Mouse (Mus musculus) forebrain, embryonic 11.5 days (tissue): ENCODE data around the gene Nfx1. TPM values are rescaled to one million over a fixed set of nuclear protein-coding genes. Genes with fewer than 3 reads are reported as not detected.

Experiments
- ATAC-seq: fragments of 200-750 bp; cut with Nextera tagmentation; replicated peaks from 2 replicates; pipeline ENCODE4 v1.8.0; 2017; ENCODE audit warnings: moderate TSS enrichment; ENCODE audit not compliant: low FRiP score
- DNase-seq: peaks from one replicate; pipeline ENCODE4 v3.0.0-alpha.2; 2017; ENCODE audit warnings: low spot score
- H3K27ac ChIP-seq: fragments of 300-500 bp; sonication (generic); 2 replicates; pipeline ENCODE4 v1.5.1; 2014; ENCODE audit warnings: low read depth, low read length
- H3K27me3 ChIP-seq: fragments of 300-500 bp; sonication (generic); 2 replicates; pipeline ENCODE4 v1.6.1; 2014; ENCODE audit warnings: mild to moderate bottlenecking, low read length, mixed read lengths; ENCODE audit not compliant: control insufficient read depth, insufficient read depth
- H3K36me3 ChIP-seq: fragments of 300-500 bp; sonication (generic); 2 replicates; pipeline ENCODE4 v1.6.1; 2014; ENCODE audit warnings: mild to moderate bottlenecking, low read length, moderate library complexity, mixed read lengths; ENCODE audit not compliant: control insufficient read depth, insufficient read depth
- H3K4me1 ChIP-seq: fragments of 300-500 bp; sonication (generic); replicated peaks from 2 replicates; pipeline ENCODE4 v1.6.1; 2014; ENCODE audit warnings: low read length, mixed read lengths; ENCODE audit not compliant: control insufficient read depth, insufficient read depth
- H3K4me2 ChIP-seq: fragments of 300-500 bp; sonication (generic); 2 replicates; pipeline ENCODE4 v1.6.1; 2014; ENCODE audit warnings: low read depth, mild to moderate bottlenecking, low read length, moderate library complexity, mixed read lengths; ENCODE audit not compliant: severe bottlenecking
- H3K4me3 ChIP-seq: fragments of 300-500 bp; sonication (generic); 2 replicates; pipeline ENCODE4 v1.5.1; 2014; ENCODE audit warnings: low read depth, low read length
- H3K9ac ChIP-seq: fragments of 300-500 bp; sonication (generic); 2 replicates; pipeline ENCODE4 v1.6.1; 2014; ENCODE audit warnings: low read length
- H3K9me3 ChIP-seq: fragments of 300-500 bp; sonication (generic); 2 replicates; pipeline ENCODE4 v1.6.1; 2016; ENCODE audit warnings: low read length, mixed read lengths; ENCODE audit not compliant: control insufficient read depth
- WGBS: fragments of 180-500 bp; shearing (Covaris S2); extraction: QIAGEN DNeasy Blood & Tissue Kit; methylation state at CpG from one replicate; pipeline ENCODE4 v1.1.7; 2014; 5-methylcytosine and 5-hydroxymethylcytosine counted together
- polyA plus RNA-seq: library from polyadenylated mRNA; unstranded; fragments of >200 nt; fragmentation: Nextera tagmentation; extraction: Ambion mirVana; gene quantifications from 2 replicates; pipeline ENCODE4 v1.2.1, GENCODE M21; 2014

The Nfx1 gene
- polyA plus RNA-seq, 1 experiment from 2014 or later = 115 TPM

- 85% methylated on average over 3 of the region's 3 CpGs for WGBS
- DNase-seq (no peak), ATAC-seq (no peak)
Observed at GRCm38 (mm10) chr4:41045288-41045687, 74.6 kb downstream of the Nfx1 start.

GRCm38 (mm10) chr4:41046254-41046795, 75.6 kb downstream of the Nfx1 start:
- no peaks in the 10 kb centered on the region for H3K36me3 ChIP-seq
- H3K27ac ChIP-seq = no peak overlapping the region
- no peak overlapping the region for H3K9ac ChIP-seq
- DNase-seq (no peak), ATAC-seq (no peak)
- H3K4me1 ChIP-seq = no peaks in the 10 kb centered on the region
- H3K9me3 ChIP-seq = no peaks in the 10 kb centered on the region
- no peak overlapping the region for H3K4me3 ChIP-seq
- H3K4me2 ChIP-seq = no peak overlapping the region
- H3K27me3 ChIP-seq = no peaks in the 10 kb centered on the region
- WGBS = 86% methylated on average over 13 of the region's 13 CpGs

More at GRCm38 (mm10) chr4:41045288-41045687, 74.6 kb downstream of the Nfx1 start:
- H3K9ac ChIP-seq = no peak overlapping the region
- H3K27ac ChIP-seq = no peak overlapping the region
- H3K4me2 ChIP-seq = no peak overlapping the region
- H3K36me3 ChIP-seq = no peaks in the 10 kb centered on the region
- H3K4me3 ChIP-seq = no peak overlapping the region
- no peaks in the 10 kb centered on the region for H3K4me1 ChIP-seq
- no peaks in the 10 kb centered on the region for H3K27me3 ChIP-seq
- H3K9me3 ChIP-seq = no peaks in the 10 kb centered on the region

- Histone ChIP-seq H3K9ac (no peak within 1 kb of the TSS), H3K27me3 (no peaks in the 10 kb centered on the region), H3K4me1 (no peaks in the 10 kb centered on the region), H3K9me3 (no peaks in the 10 kb centered on the region), H3K36me3 (no peaks in the 10 kb centered on the region), H3K4me2 (no peak within 1 kb of the TSS), H3K27ac (no peak within 1 kb of the TSS), H3K4me3 (no peak within 1 kb of the TSS)
- ATAC-seq (no peak), DNase-seq (no peak)
- WGBS = 46% methylated on average over 9 of the region's 9 CpGs
Observed at GRCm38 (mm10) chr4:41047524-41048271, 77.0 kb downstream of the Nfx1 start, which contains the start of gene Aqp7. Gene Aqp7, minus strand, starts transcription at chr4:41048139.

- no peaks in the 10 kb centered on the region for H3K36me3 ChIP-seq
- no peak for ATAC-seq
- DNase-seq = no peak
- H3K27me3 ChIP-seq = no peaks in the 10 kb centered on the region
- H3K27ac ChIP-seq = no peak overlapping the region
- WGBS = 68% methylated on average over 2 of the region's 2 CpGs
- no peak overlapping the region for H3K4me2 ChIP-seq
- no peaks in the 10 kb centered on the region for H3K9me3 ChIP-seq
- H3K4me3 ChIP-seq = no peak overlapping the region
- no peak overlapping the region for H3K9ac ChIP-seq
- no peaks in the 10 kb centered on the region for H3K4me1 ChIP-seq
Observed at GRCm38 (mm10) chr4:41048926-41049325, 78.2 kb downstream of the Nfx1 start.

- Histone ChIP-seq H3K4me1 (no peaks in the 10 kb centered on the region), H3K9ac (peak overlapping the region; percentile 39; the same call in 1 of the 2 replicates), H3K4me2 (peak overlapping the region; percentile 36), H3K27ac (no peak overlapping the region), H3K9me3 (no peaks in the 10 kb centered on the region), H3K36me3 (no peaks in the 10 kb centered on the region), H3K4me3 (no peak overlapping the region), H3K27me3 (no peaks in the 10 kb centered on the region)
- WGBS = 38% methylated on average over 16 of the region's 16 CpGs
- ATAC-seq (peak; percentile 66; the same call in 1 of the 2 replicates), DNase-seq (peak; percentile 89)
Observed at GRCm38 (mm10) chr4:41050726-41051675, 80.3 kb downstream of the Nfx1 start.

GRCm38 (mm10) chr4:41051781-41052180, 81.1 kb downstream of the Nfx1 start:
- H3K36me3 ChIP-seq = no peaks in the 10 kb centered on the region
- no peak overlapping the region for H3K4me3 ChIP-seq
- H3K9ac ChIP-seq = no peak overlapping the region
- H3K9me3 ChIP-seq = no peaks in the 10 kb centered on the region
- no peaks in the 10 kb centered on the region for H3K4me1 ChIP-seq
- WGBS = 75% methylated on average over 7 of the region's 7 CpGs
- DNase-seq (no peak), ATAC-seq (no peak)
- H3K27ac ChIP-seq = no peak overlapping the region
- H3K4me2 ChIP-seq = no peak overlapping the region
- H3K27me3 ChIP-seq = no peaks in the 10 kb centered on the region

GRCm38 (mm10) chr4:41055111-41055510, 84.4 kb downstream of the Nfx1 start:
- Histone ChIP-seq H3K9me3 (no peaks in the 10 kb centered on the region), H3K27me3 (no peaks in the 10 kb centered on the region), H3K4me2 (no peak overlapping the region), H3K4me1 (no peaks in the 10 kb centered on the region), H3K9ac (no peak overlapping the region), H3K36me3 (no peaks in the 10 kb centered on the region), H3K4me3 (no peak overlapping the region), H3K27ac (no peak overlapping the region)
- ATAC-seq = no peak
- 84% methylated on average over 13 of the region's 13 CpGs for WGBS
- DNase-seq = no peak

GRCm38 (mm10) chr4:41056253-41056652, 85.5 kb downstream of the Nfx1 start:
- Histone ChIP-seq H3K4me1 (no peaks in the 10 kb centered on the region), H3K36me3 (no peaks in the 10 kb centered on the region), H3K4me3 (no peak overlapping the region), H3K27ac (no peak overlapping the region), H3K9ac (no peak overlapping the region), H3K27me3 (no peaks in the 10 kb centered on the region), H3K9me3 (no peaks in the 10 kb centered on the region), H3K4me2 (no peak overlapping the region)
- DNase-seq = no peak
- WGBS = 33% methylated on average over 1 of the region's 1 CpGs
- ATAC-seq = no peak
